Mouse (Mus musculus) Patski (cell line): ENCODE data around the gene Mrgprf. TPM values are rescaled to one million over a fixed set of nuclear protein-coding genes. Genes with fewer than 3 reads are reported as not detected.

ENCODE experiments used
- ATAC-seq: fragments of 100-300 bp; one replicate; pipeline ENCODE4 v1.8.0; 2021
- CTCF ChIA-PET: fragments of 350-600 bp; sonication (Branson Sonifier 250); formaldehyde crosslinking; loops from one replicate; lab custom pipeline; 2022; ENCODE audit warnings: inconsistent platforms; lab: Charles Lee
- POLR2A ChIA-PET: fragments of 350-600 bp; sonication (Branson Sonifier 250); formaldehyde crosslinking; loops from one replicate; lab custom pipeline; 2022; ENCODE audit warnings: antibody characterized with exemption, inconsistent platforms; lab: Charles Lee
- DNase-seq: peaks from one replicate; pipeline ENCODE4 v3.0.0-alpha.2; 2011; ENCODE audit warnings: low read depth, low spot score
- H3K27me3 ChIP-seq: fragments of 371-371 bp; one replicate; pipeline ENCODE4 v1.5.1; 2021
- CTCF ChIP-seq: fragments of 100-300 bp; IDR thresholded peaks from one replicate; pipeline ENCODE4 v1.5.1; 2021
- in situ Hi-C: fragments of 300-500 bp; cut with MboI; formaldehyde crosslinking; loops from 3 replicates; pipeline ENCODE4 v1.11.1; 2018; ENCODE audit warnings: low pct_unique_long_range_greater_than_20kb, mixed read lengths
- polyA plus RNA-seq: library from polyadenylated mRNA; unstranded; gene quantifications from one replicate; pipeline ENCODE4 v1.2.3, GENCODE M21; 2021

The Mrgprf gene
- polyA plus RNA-seq, 1 experiment from 2014 or later = 0.09 TPM

DNA sequence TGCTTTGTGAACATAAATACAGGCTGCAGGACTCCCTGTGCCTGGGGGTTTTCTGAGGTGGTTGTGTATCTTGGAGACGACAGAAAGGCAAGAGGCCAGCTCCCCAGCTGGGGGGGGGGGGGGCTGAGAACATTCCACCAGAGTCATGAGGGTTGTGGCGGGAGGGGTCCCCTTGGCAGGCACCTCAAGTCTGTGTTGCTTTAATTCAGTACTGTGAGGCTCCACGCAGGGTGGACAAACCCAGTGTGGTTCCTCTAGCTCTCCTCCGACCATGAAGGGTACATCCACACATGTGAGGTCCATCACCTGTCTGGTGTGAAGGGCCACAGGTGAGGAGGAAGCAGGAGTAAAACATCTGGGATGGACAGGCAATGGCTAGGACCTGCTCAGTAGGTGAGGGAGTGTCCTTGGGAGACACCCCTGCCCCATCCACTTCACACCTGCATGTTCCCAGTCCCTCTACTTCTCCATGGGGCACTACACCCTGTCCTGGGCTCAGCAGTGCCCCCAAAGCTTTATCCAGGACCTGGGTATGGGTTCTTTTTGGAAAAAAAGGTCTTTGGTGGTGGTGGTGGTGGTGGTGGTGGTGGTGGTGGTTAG, 33.9 kb downstream of the Mrgprf start:
- TF ChIP-seq CTCF = no peak
- DNase-seq (no peak), ATAC-seq (no peak)
- H3K27me3 ChIP-seq = no peaks in the 10 kb centered on the region
- in situ Hi-C loops = no loop called here
- CTCF ChIA-PET = no interaction called here
- POLR2A ChIA-PET = no interaction called here

DNA sequence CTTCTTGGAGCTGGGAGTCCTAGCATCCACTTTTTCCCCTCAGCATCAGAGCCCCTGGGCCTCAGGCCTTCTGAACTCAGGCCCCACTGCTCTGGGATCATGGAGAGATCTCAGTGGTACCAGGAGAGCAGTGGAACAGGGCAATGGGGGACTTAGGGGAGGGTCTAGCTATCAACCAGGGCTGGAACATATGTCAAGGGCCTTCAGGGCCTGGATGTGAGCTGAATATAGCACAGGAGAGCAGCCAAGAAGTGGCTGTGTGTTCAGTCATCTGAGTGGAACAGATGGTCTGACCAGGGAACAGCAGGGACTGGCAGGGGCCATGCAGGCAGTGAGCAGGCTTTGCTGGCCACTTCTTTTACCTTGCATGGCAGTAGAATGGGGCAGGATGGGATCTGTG, 34.6 kb downstream of the Mrgprf start:
- H3K27me3 ChIP-seq = no peaks in the 10 kb centered on the region
- DNase-seq (no peak), ATAC-seq (no peak)
- ChIA-PET CTCF (no interaction called here), POLR2A (no interaction called here)
- in situ Hi-C loops = no loop called here
- no peak for TF ChIP-seq CTCF

DNA sequence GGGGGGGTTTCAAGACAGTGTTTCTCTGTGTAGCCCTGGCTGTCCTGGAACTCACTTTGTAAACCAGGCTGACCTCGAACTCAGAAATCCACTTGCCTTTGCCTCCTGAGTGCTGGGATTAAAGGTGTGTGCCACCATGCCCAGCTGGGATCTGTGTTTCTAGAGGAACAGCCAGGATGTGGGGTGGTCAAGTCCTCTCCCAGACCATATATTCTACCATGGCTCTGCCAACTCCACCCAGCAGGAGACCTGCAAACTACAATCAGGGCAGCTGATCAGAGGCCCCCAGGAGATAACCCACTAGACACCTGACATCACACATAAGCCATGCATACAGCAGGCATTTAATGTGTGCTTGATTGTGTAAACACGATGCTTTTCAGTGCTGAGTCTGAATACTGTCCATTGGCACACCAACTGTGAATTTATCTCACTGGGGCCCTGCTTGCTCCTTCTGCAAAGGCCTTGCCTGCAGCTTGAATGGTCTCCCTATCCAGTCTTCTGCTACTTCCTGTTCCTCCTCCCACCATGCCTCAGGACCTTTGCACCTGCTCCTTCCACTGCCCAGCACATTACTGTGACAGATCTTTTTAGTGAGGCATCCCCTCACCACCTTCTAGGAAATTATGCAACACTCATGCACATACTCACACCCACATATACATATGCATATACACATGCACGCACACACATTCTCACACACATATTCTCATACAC, 35.1 kb downstream of the Mrgprf start:
- CTCF ChIA-PET = no interaction called here
- no peak for DNase-seq
- in situ Hi-C loops = no loop called here
- POLR2A ChIA-PET = no interaction called here
- no peak for TF ChIP-seq CTCF
- H3K27me3 ChIP-seq = no peaks in the 10 kb centered on the region
- ATAC-seq = no peak

DNA sequence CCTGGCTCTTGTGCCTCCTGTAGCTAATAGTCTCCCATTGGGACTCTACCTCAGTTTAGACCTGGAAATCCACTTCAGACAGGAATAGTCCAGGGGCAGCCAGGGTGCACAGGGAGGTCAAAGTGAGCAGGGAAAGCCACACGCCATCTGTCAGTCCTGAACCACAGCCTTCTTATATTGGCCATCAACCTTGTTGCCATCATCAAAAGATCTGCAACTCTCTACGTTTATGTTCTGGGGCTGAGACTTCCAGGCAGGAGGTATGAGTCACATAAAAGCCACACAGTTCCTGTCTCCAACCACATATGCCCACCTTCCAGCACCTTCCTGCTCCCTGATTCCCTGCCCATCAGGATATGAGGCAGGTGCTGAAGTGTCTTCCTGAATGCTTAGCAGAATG, 37.3 kb downstream of the Mrgprf start:
- CTCF ChIA-PET = no interaction called here
- DNase-seq (no peak), ATAC-seq (no peak)
- POLR2A ChIA-PET = no interaction called here
- H3K27me3 ChIP-seq = no peaks in the 10 kb centered on the region
- no peak for TF ChIP-seq CTCF
- in situ Hi-C loops = no loop called here

GRCm38 (mm10) chr7:145340248-145340904, 39.7 kb downstream of the Mrgprf start:
- DNase-seq = peak; percentile 89
- peak; percentile 94 for ATAC-seq
- no peak for TF ChIP-seq CTCF
- POLR2A ChIA-PET = no interaction called here
- in situ Hi-C loops = no loop called here
- CTCF ChIA-PET = interaction anchor here (0.7 to 1.3 kb wide), 2 partner anchors 10 to 51 kb away, joined by 3 read pairs; no protein-coding TSS in a partner anchor
- no peaks in the 10 kb centered on the region for H3K27me3 ChIP-seq

Other genes with a start within 250 kb of the Mrgprf start
- gene 1810010D01Rik, start 92.7 kb upstream of the Mrgprf start, polyA plus RNA-seq = not detected
- 18.6 TPM for gene Tpcn2, start 16.8 kb upstream of the Mrgprf start, polyA plus RNA-seq
- gene Mrgprd, start 14.0 kb downstream of the Mrgprf start, polyA plus RNA-seq = not detected